Mouse (Mus musculus) frontal cortex, postnatal 14 days (tissue): ENCODE data around the gene Slc16a11.

ENCODE experiments used
- DNase-seq, 2 experiments: peaks; one replicate each; pipeline ENCODE4 v3.0.0; 2022; ENCODE audit warnings: low spot score in 2 of 2

The Slc16a11 gene

DNA sequence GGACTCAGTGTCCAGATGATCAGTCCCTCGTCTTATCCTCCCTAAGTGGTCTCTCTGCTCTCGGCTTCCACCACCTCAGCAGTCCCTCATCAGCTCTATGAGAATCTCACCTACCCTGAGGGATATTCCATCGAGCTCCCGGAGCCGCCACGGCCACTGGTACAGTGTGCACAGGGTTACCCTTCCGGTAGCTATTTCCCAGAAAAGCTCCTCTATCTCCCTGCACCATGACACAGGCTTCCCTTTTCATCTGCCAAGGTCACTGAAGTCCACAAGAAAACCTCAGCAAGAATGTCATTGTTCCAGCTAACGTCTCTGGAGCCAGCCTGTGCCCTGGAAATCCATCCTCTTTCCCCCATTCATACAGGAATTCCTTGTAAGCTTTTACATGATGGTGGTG lies 39.3 kb downstream of the Slc16a11 start:
- DNase-seq: no peak

DNA sequence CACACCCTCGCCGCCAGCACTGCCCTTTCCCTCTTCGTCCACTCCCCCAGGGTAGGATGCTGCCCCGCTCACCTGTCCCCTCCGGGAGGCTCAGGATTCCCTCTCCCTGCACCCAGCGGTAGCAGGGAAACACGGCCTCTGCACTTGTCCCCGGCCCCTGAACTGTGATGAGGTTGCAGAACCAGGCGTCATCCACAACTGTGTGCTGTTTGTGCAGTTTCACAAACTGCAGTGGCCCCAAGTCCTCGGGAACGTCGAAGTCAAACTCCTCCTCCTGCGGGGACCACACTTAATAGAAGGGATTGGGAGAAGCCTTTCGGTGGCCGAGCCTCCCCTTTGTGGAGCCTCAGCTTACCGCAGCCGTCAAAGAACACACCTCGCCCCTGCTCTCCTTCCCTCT lies 41.8 kb downstream of the Slc16a11 start:
- DNase-seq: no peak

DNA sequence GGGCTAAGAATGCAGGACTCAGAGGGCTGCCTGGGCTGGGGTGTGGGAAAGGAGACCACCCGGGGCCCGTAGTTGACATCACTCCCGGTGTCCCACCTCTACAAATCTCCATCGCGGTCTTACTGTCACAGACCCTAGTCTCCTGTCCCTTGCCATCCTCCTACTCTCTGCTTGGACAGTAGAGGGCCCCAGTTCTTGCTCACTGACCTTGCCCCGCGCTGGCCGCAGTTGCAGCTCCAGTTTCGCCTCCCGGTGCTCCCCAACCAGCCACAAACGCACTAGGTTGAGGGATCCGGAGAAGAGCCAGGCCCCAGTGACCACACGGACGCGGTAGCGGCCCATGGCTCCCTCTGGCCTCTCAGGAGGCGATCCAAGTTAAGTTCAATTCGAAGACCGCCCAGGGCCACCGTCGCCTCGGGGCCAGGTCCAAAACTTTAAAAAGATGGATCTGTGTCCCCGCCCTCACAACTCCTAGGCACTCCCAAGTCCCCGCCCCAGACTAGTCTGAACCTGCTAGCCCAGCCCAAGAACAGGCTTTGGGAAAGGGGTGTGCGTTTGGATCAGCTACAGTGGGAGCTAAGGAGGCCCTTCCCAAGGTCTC lies 42.5 kb downstream of the Slc16a11 start, which contains the start of gene Alox12:
Alox12 (minus strand) TSS at position 423 of the 601 bp plus-strand sequence.
- no peak for DNase-seq

DNA sequence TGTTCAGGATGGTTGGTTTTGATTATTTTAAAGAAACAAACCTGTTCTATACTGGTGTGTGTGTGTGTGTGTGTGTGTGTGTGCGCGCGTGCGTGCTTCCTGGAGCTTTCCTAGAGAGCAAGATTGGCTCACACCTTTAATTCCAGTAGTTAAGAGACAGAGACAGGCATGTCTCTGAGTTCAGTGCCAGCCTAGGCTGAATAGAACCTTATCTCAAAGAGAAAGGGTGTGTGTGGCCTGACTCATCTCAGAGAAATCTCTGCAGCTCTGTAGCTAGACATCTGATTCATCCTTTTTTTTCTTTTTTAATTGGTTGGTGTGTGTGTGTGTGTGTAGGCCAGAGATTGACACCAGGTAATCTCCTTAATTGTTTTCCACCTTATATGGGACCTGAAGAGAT lies 46.5 kb downstream of the Slc16a11 start:
- no peak for DNase-seq

DNA sequence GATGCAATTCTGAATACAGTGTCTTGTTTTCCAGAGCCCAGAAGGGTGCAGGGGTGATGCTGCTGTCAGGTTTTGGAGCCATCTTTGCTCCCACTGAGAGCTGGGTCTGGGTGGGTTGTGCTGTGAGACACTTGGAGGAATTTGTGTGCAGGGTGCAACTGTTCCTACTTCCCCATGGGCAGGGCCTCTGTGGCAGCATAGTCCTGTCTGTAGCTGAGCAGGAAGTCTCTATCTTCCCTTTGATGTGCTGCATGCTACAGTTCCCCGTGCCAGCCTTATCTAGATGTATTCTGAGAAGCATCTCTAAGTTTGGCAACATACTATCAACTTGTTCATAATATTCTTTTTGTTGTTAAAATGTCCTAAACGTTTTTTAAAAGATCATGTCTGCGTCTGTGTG lies 52.7 kb downstream of the Slc16a11 start:
- DNase-seq: no peak

DNA sequence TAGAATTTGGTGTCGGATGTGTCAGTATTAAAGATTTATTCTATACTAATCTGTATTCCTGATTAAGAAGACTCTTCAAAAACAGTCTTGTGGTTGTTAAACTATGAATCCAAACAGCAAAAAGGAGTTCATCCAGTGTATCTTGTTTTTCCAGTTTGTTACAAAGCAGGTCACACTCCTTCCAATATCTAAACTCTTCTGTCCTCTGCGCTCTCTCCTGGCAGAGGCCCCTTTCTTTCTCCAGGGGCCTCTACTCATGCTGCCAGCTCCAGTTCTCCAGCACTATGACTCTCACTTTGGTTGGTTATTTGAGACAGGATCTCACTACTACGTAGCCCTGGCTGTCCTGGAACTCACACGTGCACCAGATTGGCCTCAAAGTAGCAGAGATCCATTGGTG lies 53.3 kb downstream of the Slc16a11 start:
- no peak for DNase-seq
